ENCODE assay signal across 8 mouse cellular contexts in the genomic region with DNA sequence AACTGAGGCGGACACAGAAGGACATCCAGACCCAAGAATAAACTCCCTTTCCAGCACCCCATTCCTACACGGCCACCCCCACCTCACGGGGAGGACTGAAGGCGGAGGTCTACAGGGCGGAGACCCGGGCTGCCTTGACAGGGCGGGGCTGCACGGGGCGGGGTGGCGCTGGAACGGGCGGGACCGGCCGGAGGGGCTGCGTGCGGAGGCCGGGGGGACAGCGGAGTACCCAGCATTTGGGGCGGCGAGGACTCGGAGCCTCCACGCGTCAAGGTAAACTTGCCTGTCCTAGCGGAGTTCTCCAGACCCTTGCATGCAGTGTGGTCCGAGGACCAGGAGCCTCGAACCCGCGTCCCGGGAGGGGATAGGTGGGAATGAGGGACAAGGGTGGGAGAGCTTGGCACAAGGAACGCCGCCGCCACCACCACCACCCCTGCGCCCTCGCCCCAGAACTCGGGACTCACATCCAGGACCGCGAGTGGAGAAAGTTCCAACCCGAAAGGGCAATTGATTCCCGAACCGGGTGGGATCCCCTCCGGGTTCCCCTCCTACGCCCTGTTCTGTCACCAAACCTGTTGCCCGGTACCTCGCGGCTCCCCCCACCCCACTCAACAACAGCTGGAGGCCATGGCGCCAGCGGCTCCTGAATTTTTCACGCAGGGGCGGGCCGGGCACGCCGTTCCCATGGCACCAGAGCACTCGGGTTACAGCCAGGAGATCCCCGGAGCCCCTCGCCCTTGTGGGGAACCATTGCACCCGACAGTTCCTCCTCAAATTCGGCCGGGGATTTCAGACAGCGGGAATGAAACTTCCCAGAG. TPM values are rescaled to one million over a fixed set of nuclear protein-coding genes. Genes with fewer than 3 reads are reported as not detected.
A peak's percentile ranks its signal among the peaks of the same experiment; 100 is the strongest.
DNase-seq lines count a peak whose midpoint lies in the region; ATAC-seq and TF ChIP-seq lines count a peak whose summit lies in the region.

A gene (plus strand): TSS at position 178 of the 818 bp plus-strand sequence.

- WGBS in kidney, adult 2 months = 2% methylated on average over 57 of the region's 59 CpGs
- 2% methylated on average over 59 of the region's 59 CpGs for WGBS in liver, embryonic 12.5 days (ENCODE audit: insufficient replicate concordance)
- 1% methylated on average over 59 of the region's 59 CpGs for WGBS in neural tube, embryonic 12.5 days
- 3% methylated on average over 59 of the region's 59 CpGs for WGBS in cerebellum, adult 2 months

- no peak for TF ChIP-seq CTCF in kidney, adult 2 months (conservative IDR thresholded peaks at IDR 0.05; ENCODE audit: insufficient read depth, insufficient read length, low read depth, low read length)
- TF ChIP-seq CTCF in embryonic fibroblast, embryonic 13.5 days (IDR thresholded peaks at IDR 0.05; ENCODE audit: borderline replicate concordance, insufficient read depth, low read length) = no peak
- no peak for TF ChIP-seq CTCF in cerebellum, adult 2 months (IDR thresholded peaks at IDR 0.05; ENCODE audit: borderline replicate concordance, insufficient read depth, low read depth, low read length)

- H3K27me3 ChIP-seq in kidney, adult 2 months (replicated peaks; ENCODE audit: control insufficient read depth, insufficient read depth, low read length) = no peaks in the 10 kb centered on the region
- peaks cover 70% of the 10 kb centered on the region for H3K27me3 ChIP-seq in liver, embryonic 12.5 days (replicated peaks)
- peaks cover 42% of the 10 kb centered on the region for H3K27me3 ChIP-seq in neural tube, embryonic 12.5 days (replicated peaks)
- peaks cover 3% of the 10 kb centered on the region; the same call in 1 of the 2 replicates for H3K27me3 ChIP-seq in cerebellum, adult 2 months (ENCODE audit: control insufficient read depth, insufficient read depth, low read length)

- no peak for ATAC-seq in liver, embryonic 12.5 days
- ATAC-seq in neural tube, embryonic 12.5 days (ENCODE audit: low FRiP score, low read depth) = 0 out of 2 replicates have a peak, but pooled peaks have one; percentile 17

- no peaks in the 10 kb centered on the region for H3K9me3 ChIP-seq in liver, embryonic 12.5 days (replicated peaks)
- H3K9me3 ChIP-seq in neural tube, embryonic 12.5 days = no peaks in the 10 kb centered on the region

- no peaks in the 10 kb centered on the region for H3K36me3 ChIP-seq in kidney, adult 2 months (ENCODE audit: control insufficient read depth, insufficient read depth, low read length)
- no peaks in the 10 kb centered on the region for H3K36me3 ChIP-seq in liver, embryonic 12.5 days
- H3K36me3 ChIP-seq in neural tube, embryonic 12.5 days = no peaks in the 10 kb centered on the region

- peak; percentile 48 for DNase-seq in kidney, adult 2 months
- DNase-seq in kidney, adult 11 months = no peak
- DNase-seq in heart, postnatal 4 days = peak; percentile 63
- DNase-seq in right cerebral cortex, postnatal 4 days = no peak
- DNase-seq in cerebellum, adult 2 months = no peak

- peak within 1 kb of the TSS; percentile 60 for H3K4me2 ChIP-seq in liver, embryonic 12.5 days
- H3K4me2 ChIP-seq in neural tube, embryonic 12.5 days (replicated peaks) = peak within 1 kb of the TSS; percentile 63

- H3K27ac ChIP-seq in kidney, adult 2 months (ENCODE audit: insufficient read depth, low read depth, low read length) = peak within 1 kb of the TSS; percentile 58
- no peak within 1 kb of the TSS for H3K27ac ChIP-seq in embryonic fibroblast, embryonic 13.5 days (ENCODE audit: insufficient read depth, low read length)
- no peak within 1 kb of the TSS for H3K27ac ChIP-seq in liver, embryonic 12.5 days
- no peak within 1 kb of the TSS for H3K27ac ChIP-seq in neural tube, embryonic 12.5 days
- H3K27ac ChIP-seq in cerebellum, adult 2 months (ENCODE audit: insufficient read depth, low read length) = no peak within 1 kb of the TSS

- H3K4me1 ChIP-seq in kidney, adult 2 months (ENCODE audit: control insufficient read depth, insufficient read depth, low read length) = no peaks in the 10 kb centered on the region
- H3K4me1 ChIP-seq in embryonic fibroblast, embryonic 13.5 days (ENCODE audit: control insufficient read depth, insufficient read depth, low read length) = no peaks in the 10 kb centered on the region
- peaks cover 13% of the 10 kb centered on the region; the same call in 1 of the 2 replicates for H3K4me1 ChIP-seq in liver, embryonic 12.5 days
- peaks cover 8% of the 10 kb centered on the region for H3K4me1 ChIP-seq in neural tube, embryonic 12.5 days
- H3K4me1 ChIP-seq in cerebellum, adult 2 months (ENCODE audit: control insufficient read depth, insufficient read depth, low read length) = no peaks in the 10 kb centered on the region

- H3K4me3 ChIP-seq in kidney, adult 2 months (ENCODE audit: insufficient read depth, low read depth, low read length) = peak within 1 kb of the TSS; percentile 51
- peak within 1 kb of the TSS; percentile 22 for H3K4me3 ChIP-seq in embryonic fibroblast, embryonic 13.5 days (ENCODE audit: insufficient read depth, low read length)
- peak within 1 kb of the TSS; percentile 36 for H3K4me3 ChIP-seq in liver, embryonic 12.5 days
- H3K4me3 ChIP-seq in neural tube, embryonic 12.5 days = peak within 1 kb of the TSS; percentile 30
- H3K4me3 ChIP-seq in cerebellum, adult 2 months (replicated peaks; ENCODE audit: insufficient read depth, low read depth, low read length) = no peak within 1 kb of the TSS

- H3K9ac ChIP-seq in liver, embryonic 12.5 days = no peak within 1 kb of the TSS
- H3K9ac ChIP-seq in neural tube, embryonic 12.5 days = no peak within 1 kb of the TSS; the same call in 1 of the 2 replicates

- TF ChIP-seq POLR2A in kidney, adult 2 months (IDR thresholded peaks at IDR 0.05; ENCODE audit: low read depth, low read length) = no peak
- no peak for TF ChIP-seq POLR2A in embryonic fibroblast, embryonic 13.5 days (IDR thresholded peaks at IDR 0.05; ENCODE audit: low read depth, low read length)
- no peak for TF ChIP-seq POLR2A in cerebellum, adult 2 months (IDR thresholded peaks at IDR 0.05; ENCODE audit: borderline replicate concordance, insufficient read depth, low read length)

RNA-seq across cellular contexts. Expression of the gene that starts here (rescaled TPM):
- polyA plus RNA-seq in kidney, adult 2 months (2012; rRNA removed) = 10.5 and 13.5 TPM in 2 replicates
- 3.9 and 4.3 TPM in 2 replicates for polyA plus RNA-seq in embryonic fibroblast, embryonic 13.5 days (2011; ENCODE audit: insufficient read length, low read depth, missing spikeins)
- total RNA-seq in heart, postnatal 4 days (2021) = 10 to 100 TPM; 13.5 to 13.9 TPM
- polyA plus RNA-seq in liver, embryonic 12.5 days (2016; fragmentation: Nextera tagmentation; extraction: Ambion mirVana) = 1.3 and 1.4 TPM in 2 replicates
- polyA plus RNA-seq in neural tube, embryonic 12.5 days (2016; fragmentation: Nextera tagmentation; extraction: Ambion mirVana) = 0.23 and 0.30 TPM in 2 replicates
- polyA plus RNA-seq in cerebellum, adult 2 months (2012; rRNA removed) = 0.76 and 0.90 TPM in 2 replicates

Comparison
In these comparisons a context has a peak if more than half of its experiments do, and no peak if none do; other contexts are left out.
1. DNase-seq: peak in kidney, adult 2 months (single experiment) and heart, postnatal 4 days (single experiment); none in kidney, adult 11 months (single experiment), right cerebral cortex, postnatal 4 days (single experiment) and cerebellum, adult 2 months (0 of 2).
2. Peak in ATAC-seq, H3K4me3 ChIP-seq and H3K4me2 ChIP-seq in neural tube, embryonic 12.5 days; RNA of the gene not detected or under 1 TPM.